Mouse (Mus musculus) liver, embryonic 16.5 days (tissue): ENCODE data around the gene Klhdc4. TPM values are rescaled to one million over a fixed set of nuclear protein-coding genes. Genes with fewer than 3 reads are reported as not detected.
A peak's percentile ranks its signal among the peaks of the same experiment; 100 is the strongest.

ENCODE experiments used
- ATAC-seq: fragments of 200-750 bp; cut with Nextera tagmentation; 2 replicates; pipeline ENCODE4 v1.8.0; 2017; ENCODE audit warnings: low read depth, mild to moderate bottlenecking, moderate number of reproducible peaks, moderate library complexity
- H3K27ac ChIP-seq: fragments of 300-500 bp; sonication (generic); 2 replicates; pipeline ENCODE4 v1.5.1; 2014; ENCODE audit warnings: mild to moderate bottlenecking, low read length
- H3K27me3 ChIP-seq: fragments of 300-500 bp; sonication (generic); 2 replicates; pipeline ENCODE4 v1.6.1; 2014; ENCODE audit warnings: low read depth, low read length, mixed read lengths; ENCODE audit not compliant: control insufficient read depth, insufficient read depth
- H3K36me3 ChIP-seq: fragments of 300-500 bp; sonication (generic); 2 replicates; pipeline ENCODE4 v1.6.1; 2014; ENCODE audit warnings: mild to moderate bottlenecking; ENCODE audit not compliant: control insufficient read depth, insufficient read depth
- H3K4me1 ChIP-seq: fragments of 300-500 bp; sonication (generic); 2 replicates; pipeline ENCODE4 v1.6.1; 2014; ENCODE audit warnings: low read depth, low read length, mixed read lengths; ENCODE audit not compliant: control insufficient read depth
- H3K4me2 ChIP-seq: fragments of 300-500 bp; sonication (generic); 2 replicates; pipeline ENCODE4 v1.6.1; 2014; ENCODE audit warnings: low read depth, low read length, mixed read lengths
- H3K4me3 ChIP-seq: fragments of 300-500 bp; sonication (generic); 2 replicates; pipeline ENCODE4 v1.5.1; 2014; ENCODE audit warnings: low read depth, mild to moderate bottlenecking, low read length
- H3K9ac ChIP-seq: fragments of 300-500 bp; sonication (generic); 2 replicates; pipeline ENCODE4 v1.6.1; 2014; ENCODE audit warnings: low read depth, low read length
- H3K9me3 ChIP-seq: fragments of 300-500 bp; sonication (generic); replicated peaks from 2 replicates; pipeline ENCODE4 v1.6.1; 2016; ENCODE audit warnings: low read length; ENCODE audit not compliant: control insufficient read depth
- WGBS: fragments of 180-500 bp; shearing (Covaris S2); extraction: QIAGEN DNeasy Blood & Tissue Kit; methylation state at CpG from one replicate; pipeline ENCODE4 v1.1.7; 2014; ENCODE audit not compliant: insufficient replicate concordance; 5-methylcytosine and 5-hydroxymethylcytosine counted together
- polyA plus RNA-seq: library from polyadenylated mRNA; unstranded; fragments of >200 nt; fragmentation: Nextera tagmentation; extraction: Ambion mirVana; gene quantifications from 2 replicates; pipeline ENCODE4 v1.2.1, GENCODE M21; 2015

Gene Klhdc4
- polyA plus RNA-seq, 1 experiment from 2014 or later = 17.3 TPM

DNA sequence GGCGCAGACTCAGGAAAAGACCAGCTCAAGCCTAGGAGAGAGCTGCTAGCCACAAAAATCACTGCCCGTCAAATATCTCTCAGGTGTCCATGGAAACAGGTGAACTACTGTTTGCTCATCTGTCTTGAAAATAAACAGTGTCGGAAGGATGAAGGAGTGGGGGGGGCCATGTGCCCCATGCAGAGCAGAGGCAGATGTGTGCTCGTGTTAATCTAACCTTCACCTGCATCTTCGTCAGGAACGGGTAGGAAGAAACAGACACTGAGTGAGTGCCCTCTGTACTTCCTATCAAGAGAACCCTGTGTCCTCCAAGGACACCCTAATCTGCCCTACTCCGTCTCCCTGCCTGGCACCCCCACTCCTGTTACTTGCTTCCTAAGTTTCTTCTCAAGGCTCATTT lies 22.3 kb upstream of the Klhdc4 start:
- no peaks in the 10 kb centered on the region for H3K9me3 ChIP-seq
- no peaks in the 10 kb centered on the region for H3K36me3 ChIP-seq
- ATAC-seq = no peak
- H3K27ac ChIP-seq = peak overlapping the region; percentile 72
- 43% methylated on average over 7 of the region's 7 CpGs for WGBS
- H3K4me1 ChIP-seq = peaks cover 31% of the 10 kb centered on the region
- no peaks in the 10 kb centered on the region for H3K27me3 ChIP-seq
- H3K4me2 ChIP-seq = peak overlapping the region; percentile 72
- H3K9ac ChIP-seq = peak overlapping the region; percentile 66
- H3K4me3 ChIP-seq = no peak overlapping the region

DNA sequence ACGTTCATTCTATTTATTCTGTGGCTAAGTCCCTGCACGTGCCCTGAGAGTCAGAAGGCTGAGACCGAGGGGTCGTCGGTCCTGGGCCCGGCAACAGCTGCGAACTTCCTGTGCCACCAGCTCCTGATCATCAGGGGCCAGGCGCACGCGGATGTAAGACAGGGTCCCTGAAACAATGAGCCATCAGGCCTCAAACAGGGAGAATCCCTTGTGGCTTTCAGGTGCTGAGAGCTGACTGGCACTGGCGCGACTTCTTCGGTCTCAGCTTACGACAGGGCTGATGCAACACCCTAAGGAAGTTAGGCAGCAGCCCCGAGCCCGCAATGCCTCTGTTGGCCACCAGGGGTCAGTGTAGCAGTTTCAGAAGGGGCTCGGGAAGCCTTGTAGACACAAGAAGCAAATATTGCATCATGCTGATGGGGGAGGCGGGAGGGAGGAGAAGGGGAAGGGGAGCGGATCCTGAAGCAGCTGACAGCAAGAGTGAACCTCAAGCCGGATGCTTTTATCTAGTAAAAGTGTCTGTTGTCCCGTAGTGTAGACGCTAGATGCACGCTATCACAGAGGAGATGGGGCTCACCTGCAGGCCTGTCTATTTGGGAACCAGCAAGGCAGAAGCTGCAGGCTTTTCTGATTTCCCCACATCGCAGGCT lies 21.6 kb upstream of the Klhdc4 start:
- no peaks in the 10 kb centered on the region for H3K36me3 ChIP-seq
- peak overlapping the region; percentile 40 for H3K4me3 ChIP-seq
- no peaks in the 10 kb centered on the region for H3K9me3 ChIP-seq
- peaks cover 31% of the 10 kb centered on the region for H3K4me1 ChIP-seq
- peak overlapping the region; percentile 81 for H3K27ac ChIP-seq
- peak overlapping the region; percentile 74 for H3K9ac ChIP-seq
- H3K4me2 ChIP-seq = peak overlapping the region; percentile 72
- H3K27me3 ChIP-seq = no peaks in the 10 kb centered on the region
- 3% methylated on average over 24 of the region's 24 CpGs for WGBS
- ATAC-seq = peak; percentile 86

- Histone ChIP-seq H3K36me3 (no peaks in the 10 kb centered on the region), H3K9me3 (no peaks in the 10 kb centered on the region), H3K4me3 (peak overlapping the region; percentile 40), H3K4me2 (peak overlapping the region; percentile 72), H3K27ac (peak overlapping the region; percentile 81), H3K4me1 (peaks cover 31% of the 10 kb centered on the region), H3K27me3 (no peaks in the 10 kb centered on the region), H3K9ac (peak overlapping the region; percentile 74)
- 42% methylated on average over 12 of the region's 12 CpGs for WGBS
- ATAC-seq = no peak
These were observed 21.1 kb upstream of the Klhdc4 start for GRCm38 (mm10) chr8:121850436-121850820.

GRCm38 (mm10) chr8:121850018-121850417 lies 20.6 kb upstream of the Klhdc4 start:
- Histone ChIP-seq H3K27ac (peak overlapping the region; percentile 81), H3K4me1 (peaks cover 31% of the 10 kb centered on the region), H3K9ac (peak overlapping the region; percentile 74), H3K4me3 (no peak overlapping the region), H3K27me3 (no peaks in the 10 kb centered on the region), H3K36me3 (no peaks in the 10 kb centered on the region), H3K9me3 (no peaks in the 10 kb centered on the region), H3K4me2 (no peak overlapping the region)
- WGBS = 11% methylated on average over 6 of the region's 6 CpGs
- no peak for ATAC-seq

DNA sequence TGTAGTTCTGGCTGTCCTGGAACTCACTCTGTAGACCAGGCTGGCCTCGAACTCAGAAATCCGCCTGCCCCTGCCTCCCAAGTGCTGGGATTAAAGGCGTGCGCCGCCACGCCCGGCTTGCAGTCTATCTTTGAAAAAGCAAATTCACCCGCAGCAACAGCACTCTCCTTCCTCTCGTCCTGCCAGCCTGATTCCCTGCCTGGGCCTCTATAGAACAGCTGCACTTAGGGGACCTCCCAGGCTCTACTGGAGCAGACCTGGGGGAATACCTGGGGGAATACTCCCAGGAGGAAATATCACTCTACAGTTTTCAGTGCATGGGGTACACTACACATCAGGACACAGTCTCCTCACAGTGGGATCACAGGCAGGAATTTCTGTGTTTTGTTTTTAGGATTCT lies 19.9 kb upstream of the Klhdc4 start:
- Histone ChIP-seq H3K36me3 (no peaks in the 10 kb centered on the region), H3K4me2 (no peak overlapping the region), H3K9me3 (no peaks in the 10 kb centered on the region), H3K4me1 (peaks cover 31% of the 10 kb centered on the region), H3K27ac (no peak overlapping the region), H3K4me3 (no peak overlapping the region), H3K27me3 (no peaks in the 10 kb centered on the region), H3K9ac (no peak overlapping the region)
- WGBS = 62% methylated on average over 9 of the region's 9 CpGs
- ATAC-seq = no peak

GRCm38 (mm10) chr8:121848495-121848894 lies 19.1 kb upstream of the Klhdc4 start:
- Histone ChIP-seq H3K27me3 (no peaks in the 10 kb centered on the region), H3K4me2 (no peak overlapping the region), H3K9ac (no peak overlapping the region), H3K4me3 (no peak overlapping the region), H3K4me1 (peaks cover 31% of the 10 kb centered on the region), H3K36me3 (no peaks in the 10 kb centered on the region), H3K9me3 (no peaks in the 10 kb centered on the region), H3K27ac (no peak overlapping the region)
- 34% methylated on average over 10 of the region's 10 CpGs for WGBS
- no peak for ATAC-seq

DNA sequence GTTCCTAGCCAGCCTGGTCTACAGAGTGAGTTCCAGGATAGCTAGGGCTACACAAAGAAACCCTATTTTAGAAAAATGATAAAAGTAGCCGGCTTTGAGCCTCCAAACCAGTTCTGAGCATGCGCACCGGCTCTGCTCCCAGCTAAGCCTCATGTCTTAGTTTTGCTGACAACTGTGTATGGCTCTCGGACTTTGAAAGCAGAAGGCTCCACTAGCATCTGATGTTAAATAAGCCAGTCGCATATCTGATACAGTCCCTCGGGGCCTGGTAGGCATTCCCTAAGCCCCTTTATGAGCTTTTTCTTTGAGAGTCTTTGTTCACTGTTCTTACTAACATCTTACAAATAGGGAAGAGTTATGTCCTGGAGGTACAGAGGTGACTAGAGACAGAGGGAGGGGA lies 18.6 kb upstream of the Klhdc4 start:
- no peak overlapping the region for H3K9ac ChIP-seq
- no peaks in the 10 kb centered on the region for H3K9me3 ChIP-seq
- H3K4me3 ChIP-seq = no peak overlapping the region
- ATAC-seq = no peak
- WGBS = 66% methylated on average over 6 of the region's 6 CpGs
- no peaks in the 10 kb centered on the region for H3K27me3 ChIP-seq
- no peak overlapping the region for H3K27ac ChIP-seq
- no peaks in the 10 kb centered on the region for H3K36me3 ChIP-seq
- no peak overlapping the region for H3K4me2 ChIP-seq
- H3K4me1 ChIP-seq = peaks cover 31% of the 10 kb centered on the region

GRCm38 (mm10) chr8:121847261-121847822 lies 18.0 kb upstream of the Klhdc4 start:
- Histone ChIP-seq H3K27ac (no peak overlapping the region), H3K4me1 (peaks cover 27% of the 10 kb centered on the region), H3K4me2 (no peak overlapping the region), H3K27me3 (no peaks in the 10 kb centered on the region), H3K4me3 (no peak overlapping the region), H3K9me3 (no peaks in the 10 kb centered on the region), H3K36me3 (no peaks in the 10 kb centered on the region), H3K9ac (no peak overlapping the region)
- no peak for ATAC-seq
- WGBS = 49% methylated on average over 10 of the region's 10 CpGs

DNA sequence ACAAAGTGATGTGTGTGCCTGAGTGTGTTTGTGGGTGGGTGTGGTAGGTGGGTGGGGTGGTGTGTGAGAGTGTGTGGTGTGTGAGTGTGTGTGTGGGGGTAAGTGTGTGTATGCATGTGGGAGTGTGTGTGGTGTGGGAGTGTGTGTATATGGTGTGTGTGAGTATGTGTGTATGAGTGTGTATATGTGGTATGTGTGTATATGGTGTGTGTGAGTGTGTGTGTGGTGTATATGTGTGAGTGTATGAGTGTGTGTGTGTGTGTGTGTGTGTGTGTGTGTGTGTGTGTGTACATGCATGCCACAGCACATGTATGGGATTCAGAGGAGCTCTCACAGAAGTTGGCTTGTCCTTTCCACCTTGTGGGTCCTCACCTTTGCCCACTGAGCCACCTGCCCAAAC lies 17.4 kb upstream of the Klhdc4 start:
- Histone ChIP-seq H3K4me1 (peaks cover 22% of the 10 kb centered on the region), H3K27ac (no peak overlapping the region), H3K9ac (no peak overlapping the region), H3K4me3 (no peak overlapping the region), H3K9me3 (no peaks in the 10 kb centered on the region), H3K27me3 (no peaks in the 10 kb centered on the region), H3K36me3 (peaks cover 2% of the 10 kb centered on the region; the same call in 1 of the 2 replicates), H3K4me2 (no peak overlapping the region)
- no peak for ATAC-seq
